Mouse (Mus musculus) lung, postnatal 4 days (tissue): ENCODE data around the gene Csrnp1.

Source experiments
- DNase-seq, 2 experiments: peaks; one replicate each; pipeline ENCODE4 v3.0.0; 2021

Csrnp1 gene

DNA sequence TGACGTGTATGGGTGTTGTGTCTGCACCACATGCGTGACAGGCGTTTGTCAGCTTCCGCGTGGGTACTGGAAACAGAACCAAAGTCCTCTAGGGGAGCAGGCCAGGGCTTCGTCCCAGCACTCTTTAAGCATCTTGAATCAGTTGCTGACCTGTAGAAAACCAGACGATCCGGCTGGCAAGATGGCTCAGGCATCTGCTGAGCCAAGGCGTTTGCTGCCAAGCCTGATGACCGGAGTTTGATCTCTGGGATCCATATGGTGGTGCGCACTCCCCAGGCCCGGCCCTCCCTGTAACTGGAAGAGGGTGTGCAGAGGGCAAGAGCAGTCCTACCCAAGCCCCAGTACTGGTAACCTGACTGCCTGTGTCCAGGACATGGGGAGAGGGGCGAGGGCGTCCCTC lies 42.6 kb downstream of the Csrnp1 start:
- no peak for DNase-seq

GRCm38 (mm10) chr9:119941407-119941806 lies 43.1 kb downstream of the Csrnp1 start:
- DNase-seq: no peak

- no peak for DNase-seq
Measured at GRCm38 (mm10) chr9:119939646-119940045, 44.8 kb downstream of the Csrnp1 start.

- no peak for DNase-seq
Measured at GRCm38 (mm10) chr9:119938496-119938895, 46.0 kb downstream of the Csrnp1 start.

DNA sequence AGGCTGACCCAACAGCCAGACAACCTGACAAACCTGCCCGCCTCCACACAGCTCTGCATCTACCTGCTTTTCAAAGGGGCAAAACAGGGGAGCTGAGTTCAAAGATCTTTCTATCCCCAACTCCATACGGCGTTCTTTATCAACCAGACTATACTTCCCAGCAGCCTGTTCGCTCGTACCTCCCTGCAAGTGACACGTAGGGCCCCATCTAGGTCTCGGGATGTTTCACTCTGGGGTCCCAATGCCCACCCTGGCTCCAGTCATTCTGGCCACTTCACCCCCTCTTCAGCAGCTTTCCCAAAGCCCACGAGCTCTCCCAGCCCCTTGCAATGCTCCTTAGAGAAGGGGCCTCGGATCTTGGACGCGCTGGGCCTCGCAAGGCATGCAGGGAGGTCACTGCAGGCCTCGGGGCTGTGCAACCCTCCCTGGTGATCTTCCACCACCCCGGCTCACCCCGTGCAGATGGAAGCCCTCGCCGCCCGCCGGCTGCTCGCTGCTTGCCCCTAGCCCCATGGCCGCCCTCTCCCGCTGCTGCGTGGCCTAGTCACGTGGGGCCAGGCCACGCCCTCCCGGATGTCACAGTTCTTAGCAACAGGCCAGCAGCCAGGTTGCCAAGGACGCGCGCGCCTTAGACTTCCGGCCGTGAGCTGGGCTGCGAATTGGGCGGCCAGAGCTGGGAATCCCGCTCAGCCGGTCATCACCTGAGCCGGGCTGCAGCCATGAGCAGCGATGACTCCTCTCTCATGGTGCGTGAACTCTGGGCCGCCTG lies 47.3 kb downstream of the Csrnp1 start, which contains the start of the genes Gorasp1 and Ttc21a:
Gene Gorasp1 (minus strand): TSS at position 561 of the 769 bp plus-strand sequence.
Gene Ttc21a (plus strand): TSS at position 602 of the 769 bp plus-strand sequence.
- peak; percentile 96 for DNase-seq

DNA sequence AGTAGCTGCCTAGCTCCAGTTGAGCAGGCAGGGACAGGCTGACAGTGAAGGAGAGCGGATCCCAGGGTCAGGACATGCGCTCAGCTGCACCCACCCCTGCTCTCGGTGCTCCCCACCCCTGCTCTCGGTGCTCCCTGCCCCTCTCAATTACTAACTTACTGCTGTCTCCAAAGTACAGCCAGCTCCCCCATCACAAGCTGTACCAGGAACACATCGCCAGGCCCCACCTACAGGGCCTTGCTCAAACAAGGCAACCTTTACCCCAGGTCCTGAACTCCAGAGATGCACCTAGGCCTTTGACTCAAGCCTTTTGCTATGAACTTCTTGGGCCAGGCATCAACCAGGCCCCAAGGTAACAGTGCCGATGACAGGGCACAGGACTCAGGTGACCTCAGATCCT lies 50.8 kb downstream of the Csrnp1 start:
- no peak for DNase-seq

GRCm38 (mm10) chr9:119932358-119932757 lies 52.1 kb downstream of the Csrnp1 start:
- no peak for DNase-seq

- peak; percentile 24 to 78 for DNase-seq
Measured at GRCm38 (mm10) chr9:119926497-119926896, 58.0 kb downstream of the Csrnp1 start.

GRCm38 (mm10) chr9:119925729-119926128 lies 58.7 kb downstream of the Csrnp1 start:
- peak in 1 of 2 experiments; percentile 53 for DNase-seq

- DNase-seq: peak; percentile 41 to 78
Measured at GRCm38 (mm10) chr9:119925120-119925657, 59.3 kb downstream of the Csrnp1 start.

DNA sequence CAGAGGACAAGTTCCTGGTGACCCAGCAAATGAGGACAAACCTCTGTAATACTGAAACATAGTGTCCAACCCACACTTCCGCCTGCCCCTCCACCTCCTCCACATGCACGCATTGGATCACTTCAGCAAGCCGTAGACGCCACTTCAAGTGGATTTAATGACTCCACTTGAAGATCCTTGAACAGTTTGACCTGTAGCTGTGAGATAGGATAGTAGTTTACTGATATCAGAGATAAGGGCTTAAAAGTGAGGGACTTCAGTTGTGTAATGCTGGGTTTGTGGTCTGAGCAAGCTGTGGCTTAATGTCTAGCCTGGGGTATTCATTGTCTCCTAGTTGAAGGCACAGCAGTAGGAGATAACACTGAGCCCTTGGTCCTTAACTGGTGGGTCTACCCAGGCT lies 61.0 kb downstream of the Csrnp1 start:
- DNase-seq: no peak
